Mouse (Mus musculus) limb, embryonic 10.5 days (tissue): ENCODE measurements at regions not wholly inside any gene's neighbourhood (a gene's known extent, or its start where the extent isn't known, plus 50 kb on each side); places are given as distances from the start of the nearest gene placed in this dataset.

Source experiments
- DNase-seq: peaks from one replicate; pipeline ENCODE4 v3.0.0-alpha.2; 2017; ENCODE audit warnings: low spot score
- H3K27ac ChIP-seq: fragments of 300-500 bp; sonication (generic); 2 replicates; pipeline ENCODE4 v1.5.1; 2016; ENCODE audit warnings: mild to moderate bottlenecking
- H3K27me3 ChIP-seq: fragments of 300-500 bp; sonication (generic); 2 replicates; pipeline ENCODE4 v1.6.1; 2016; ENCODE audit warnings: low read depth, mild to moderate bottlenecking; ENCODE audit not compliant: poor library complexity, severe bottlenecking
- H3K36me3 ChIP-seq: fragments of 300-500 bp; sonication (generic); 2 replicates; pipeline ENCODE4 v1.6.1; 2016; ENCODE audit warnings: mild to moderate bottlenecking, moderate library complexity
- H3K4me1 ChIP-seq: fragments of 300-500 bp; sonication (generic); 2 replicates; pipeline ENCODE4 v1.6.1; 2016
- H3K4me3 ChIP-seq: fragments of 300-500 bp; sonication (generic); 2 replicates; pipeline ENCODE4 v1.5.1; 2016; ENCODE audit warnings: mild to moderate bottlenecking, moderate library complexity
- H3K9me3 ChIP-seq: fragments of 300-500 bp; sonication (generic); replicated peaks from 2 replicates; pipeline ENCODE4 v1.6.1; 2016; ENCODE audit warnings: mild to moderate bottlenecking
- whole genome bisulfite sequencing: fragments of 180-500 bp; shearing (Covaris S2); methylation state at CpG from one replicate; pipeline ENCODE4 v1.1.7; 2016; 5-methylcytosine and 5-hydroxymethylcytosine counted together

- Histone ChIP-seq H3K36me3 (no peaks in the 10 kb centered on the region), H3K9me3 (no peaks in the 10 kb centered on the region), H3K4me3 (peak overlapping the region; percentile 24; the same call in 1 of the 2 replicates), H3K27me3 (peaks cover 94% of the 10 kb centered on the region), H3K27ac (no peak overlapping the region), H3K4me1 (peaks cover 43% of the 10 kb centered on the region)
- DNase-seq: no peak
- 2% methylated on average over 24 of the region's 24 CpGs for WGBS
Observed at GRCm38 (mm10) chr13:83733231-83733990, 229.6 kb downstream of the Mef2c start.

DNA sequence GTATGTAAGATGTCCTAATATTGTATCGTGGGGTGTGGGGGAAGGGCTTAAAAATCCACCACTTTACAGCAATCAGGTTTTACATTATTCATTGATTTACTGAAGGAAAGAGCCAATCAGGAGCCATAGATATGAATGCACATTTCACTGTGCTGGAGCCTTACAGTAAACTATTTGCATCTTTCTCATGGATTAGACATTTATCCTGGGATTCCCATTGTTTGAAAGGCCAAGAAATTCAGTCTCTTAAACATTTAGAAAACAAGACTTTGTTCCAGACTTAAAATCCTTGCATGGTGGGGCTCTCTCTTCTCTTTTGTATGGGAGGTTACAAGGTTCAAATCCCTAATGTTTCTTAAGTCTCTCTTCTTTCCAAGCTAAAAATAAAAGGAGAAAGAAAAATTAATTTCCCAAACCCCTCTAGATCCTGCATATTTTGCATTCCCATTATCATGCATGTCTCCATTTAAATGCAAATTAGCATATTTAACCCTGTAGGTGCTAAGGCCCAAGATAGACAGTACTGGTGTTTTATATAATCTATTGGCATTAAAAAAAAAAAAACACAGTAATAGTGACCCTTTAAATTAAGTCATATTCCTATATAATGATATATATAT is 230.3 kb downstream of the Mef2c start:
- WGBS: 5% methylated on average over 1 of the region's 1 CpGs
- H3K4me1 ChIP-seq: peaks cover 43% of the 10 kb centered on the region
- H3K27ac ChIP-seq: no peak overlapping the region
- H3K36me3 ChIP-seq: no peaks in the 10 kb centered on the region
- no peak for DNase-seq
- H3K4me3 ChIP-seq: peak overlapping the region; percentile 24; the same call in 1 of the 2 replicates
- H3K9me3 ChIP-seq: no peaks in the 10 kb centered on the region
- H3K27me3 ChIP-seq: peaks cover 95% of the 10 kb centered on the region

DNA sequence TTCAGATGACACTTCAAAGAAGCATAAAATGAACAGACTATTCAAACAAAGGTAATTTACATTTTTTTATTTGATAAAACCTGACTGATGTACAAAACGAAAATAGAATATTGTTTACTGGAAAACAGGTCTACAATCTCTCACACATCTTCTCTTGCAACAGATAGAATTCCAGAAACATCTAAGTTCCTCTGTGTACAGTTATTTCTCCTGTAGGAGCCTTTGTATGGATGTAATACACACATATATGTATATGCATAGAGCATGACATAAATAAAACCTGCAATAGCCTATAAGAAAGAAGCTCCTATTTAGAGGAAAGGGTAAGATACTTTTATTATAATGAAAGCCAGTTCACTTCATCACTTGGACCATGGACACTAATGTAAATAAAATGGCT is 230.8 kb downstream of the Mef2c start:
- Histone ChIP-seq H3K4me3 (no peak overlapping the region), H3K9me3 (no peaks in the 10 kb centered on the region), H3K27ac (no peak overlapping the region), H3K4me1 (peaks cover 38% of the 10 kb centered on the region), H3K36me3 (no peaks in the 10 kb centered on the region), H3K27me3 (peaks cover 95% of the 10 kb centered on the region)
- DNase-seq: no peak
- WGBS: 26% methylated on average over 1 of the region's 1 CpGs

DNA sequence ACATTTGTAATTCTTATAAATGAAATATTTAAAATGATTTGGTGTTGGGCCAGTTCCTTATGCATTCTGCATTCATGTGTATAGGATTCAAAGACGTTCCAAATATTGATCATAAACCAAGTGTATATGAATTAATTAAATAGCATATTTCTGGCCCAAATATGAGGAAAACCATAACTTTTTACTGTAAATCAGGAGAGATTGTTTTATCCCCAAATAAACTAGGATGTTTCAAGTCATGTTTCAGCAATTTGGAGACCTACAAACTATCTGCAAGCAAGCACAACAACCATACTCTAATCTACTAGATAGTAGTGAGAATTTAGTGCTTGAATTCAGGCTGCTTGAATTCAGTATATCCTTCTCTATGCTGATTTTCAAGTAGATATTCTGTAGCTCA is 231.3 kb downstream of the Mef2c start:
- 68% methylated on average over 1 of the region's 1 CpGs for WGBS
- no peaks in the 10 kb centered on the region for H3K36me3 ChIP-seq

DNA sequence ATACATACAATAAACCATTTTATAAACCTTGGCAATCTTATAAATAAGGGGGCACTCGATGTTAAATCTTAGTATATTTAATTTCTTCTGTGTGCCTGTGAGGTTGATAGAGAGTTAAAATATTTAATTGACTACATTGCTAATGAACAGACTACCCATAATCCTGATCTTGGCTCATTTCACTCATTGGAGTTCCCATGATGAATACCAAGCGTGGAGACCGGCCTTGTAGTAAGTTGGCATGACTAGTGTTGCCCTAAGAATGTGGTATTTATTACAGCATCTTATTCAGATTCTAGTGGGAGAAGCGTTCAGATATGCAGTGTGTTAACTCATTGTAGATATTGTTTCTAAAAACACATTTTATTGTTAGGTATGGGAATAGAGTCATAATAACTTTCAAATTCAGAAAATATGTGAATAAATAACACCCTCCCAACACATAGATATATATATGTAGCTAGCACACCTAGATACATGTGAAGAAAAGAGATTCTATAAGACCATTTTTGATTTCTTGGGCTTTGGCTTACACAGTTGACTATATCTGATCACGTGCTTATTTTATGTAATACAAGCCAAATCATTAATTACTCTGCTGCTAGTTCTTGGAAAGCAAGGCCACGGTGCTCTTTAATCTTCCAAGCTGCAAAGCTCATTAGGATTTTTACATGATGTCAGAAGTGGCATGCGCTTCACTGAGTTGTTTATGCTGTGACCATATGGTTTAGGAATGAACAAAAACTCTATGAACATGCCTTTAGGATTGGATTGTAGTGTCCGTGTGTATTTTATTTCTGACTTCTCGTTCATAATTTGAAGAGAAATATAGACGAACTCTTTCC is 232.0 kb downstream of the Mef2c start:
- DNase-seq: no peak
- no peaks in the 10 kb centered on the region for H3K36me3 ChIP-seq
- H3K4me3 ChIP-seq: no peak overlapping the region
- H3K4me1 ChIP-seq: peaks cover 28% of the 10 kb centered on the region
- H3K9me3 ChIP-seq: no peaks in the 10 kb centered on the region
- H3K27ac ChIP-seq: no peak overlapping the region
- H3K27me3 ChIP-seq: peaks cover 99% of the 10 kb centered on the region
- 56% methylated on average over 10 of the region's 10 CpGs for WGBS

More for the DNA sequence above, 231.3 kb downstream of the Mef2c start:
- DNase-seq: no peak
- Histone ChIP-seq H3K4me1 (peaks cover 35% of the 10 kb centered on the region), H3K9me3 (no peaks in the 10 kb centered on the region), H3K27me3 (peaks cover 96% of the 10 kb centered on the region), H3K27ac (no peak overlapping the region), H3K4me3 (no peak overlapping the region)

- Histone ChIP-seq H3K27ac (no peak overlapping the region), H3K9me3 (no peaks in the 10 kb centered on the region), H3K4me1 (peaks cover 17% of the 10 kb centered on the region), H3K27me3 (peaks cover 99% of the 10 kb centered on the region), H3K36me3 (no peaks in the 10 kb centered on the region), H3K4me3 (peak overlapping the region; percentile 22; the same call in 1 of the 2 replicates)
- DNase-seq: no peak
- WGBS: 3% methylated on average over 9 of the region's 9 CpGs
Observed at GRCm38 (mm10) chr13:83737031-83737825, 233.4 kb downstream of the Mef2c start.

DNA sequence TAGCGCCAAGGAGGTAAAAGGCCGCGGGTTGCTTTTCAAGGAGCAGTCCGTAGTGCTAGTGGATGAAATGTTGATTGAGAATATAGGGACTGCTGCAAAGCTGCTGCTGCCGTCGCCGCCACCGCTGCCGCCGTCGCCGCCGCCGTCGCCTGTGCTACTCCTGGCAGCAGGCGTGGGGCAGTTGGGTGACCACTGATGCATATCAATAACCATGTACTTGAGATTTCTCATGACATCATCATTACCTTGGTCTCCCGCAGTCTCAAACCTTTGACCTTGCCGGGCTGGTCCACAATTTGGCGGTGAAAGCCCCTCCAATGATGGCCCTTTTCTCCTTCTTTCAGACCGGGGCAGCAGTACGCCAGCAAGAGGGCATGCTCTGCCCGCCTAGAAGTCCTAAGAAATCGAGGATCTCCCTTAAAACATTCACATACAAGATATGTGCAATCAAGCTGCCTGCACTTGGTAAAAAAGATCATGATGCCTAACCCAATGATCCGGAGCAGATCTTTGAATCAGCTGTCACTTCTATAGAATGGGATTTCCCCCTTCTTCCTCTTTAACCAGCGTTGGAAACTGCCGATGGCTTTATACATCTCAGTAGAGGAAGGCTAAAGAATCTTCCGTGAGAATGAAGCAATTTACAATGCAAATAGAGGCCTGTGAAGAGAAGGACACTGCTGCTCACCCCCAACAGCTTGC is 234.1 kb downstream of the Mef2c start:
- H3K4me3 ChIP-seq: peak overlapping the region; percentile 22; the same call in 1 of the 2 replicates
- no peaks in the 10 kb centered on the region for H3K9me3 ChIP-seq
- H3K36me3 ChIP-seq: no peaks in the 10 kb centered on the region
- H3K4me1 ChIP-seq: peaks cover 11% of the 10 kb centered on the region
- H3K27me3 ChIP-seq: peaks cover 94% of the 10 kb centered on the region
- H3K27ac ChIP-seq: no peak overlapping the region
- no peak for DNase-seq
- WGBS: under 1% methylated on average over 27 of the region's 27 CpGs

DNA sequence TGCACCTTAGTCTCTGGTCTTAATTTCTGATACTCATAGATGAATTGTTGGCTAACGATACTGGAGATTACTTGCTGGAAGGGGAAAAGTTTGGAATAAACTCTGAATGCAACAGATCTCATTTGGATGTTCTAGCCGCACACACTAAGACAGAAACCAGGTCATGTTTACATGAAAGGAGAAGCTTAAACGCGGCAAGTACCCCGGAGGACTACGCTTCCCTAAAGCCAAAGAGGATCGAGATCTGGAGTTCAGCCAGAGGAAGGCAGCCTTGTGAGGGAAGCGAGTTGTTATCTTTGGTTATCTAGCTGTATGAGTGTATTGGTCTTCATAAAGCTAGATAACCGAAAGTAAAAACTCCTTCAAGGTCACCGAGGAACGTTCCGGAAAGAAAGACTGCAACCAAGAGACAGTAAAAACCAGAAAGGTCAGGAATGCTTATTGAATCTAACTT is 234.7 kb downstream of the Mef2c start:
- 0 out of 2 replicates have a peak overlapping the region, but pooled peaks have one; percentile 1 for H3K4me3 ChIP-seq
- no peak for DNase-seq
- no peak overlapping the region for H3K27ac ChIP-seq
- 4% methylated on average over 12 of the region's 12 CpGs for WGBS
- H3K9me3 ChIP-seq: no peaks in the 10 kb centered on the region
- H3K4me1 ChIP-seq: peaks cover 9% of the 10 kb centered on the region; the same call in 1 of the 2 replicates
- peaks cover 88% of the 10 kb centered on the region for H3K27me3 ChIP-seq
- no peaks in the 10 kb centered on the region for H3K36me3 ChIP-seq

- Histone ChIP-seq H3K4me3 (no peak overlapping the region; the same call in 1 of the 2 replicates), H3K27me3 (peaks cover 87% of the 10 kb centered on the region), H3K27ac (no peak overlapping the region), H3K4me1 (peaks cover 9% of the 10 kb centered on the region; the same call in 1 of the 2 replicates), H3K36me3 (no peaks in the 10 kb centered on the region), H3K9me3 (no peaks in the 10 kb centered on the region)
- WGBS: 12% methylated on average over 3 of the region's 3 CpGs
- no peak for DNase-seq
Observed at GRCm38 (mm10) chr13:83739131-83739530, 235.3 kb downstream of the Mef2c start.

DNA sequence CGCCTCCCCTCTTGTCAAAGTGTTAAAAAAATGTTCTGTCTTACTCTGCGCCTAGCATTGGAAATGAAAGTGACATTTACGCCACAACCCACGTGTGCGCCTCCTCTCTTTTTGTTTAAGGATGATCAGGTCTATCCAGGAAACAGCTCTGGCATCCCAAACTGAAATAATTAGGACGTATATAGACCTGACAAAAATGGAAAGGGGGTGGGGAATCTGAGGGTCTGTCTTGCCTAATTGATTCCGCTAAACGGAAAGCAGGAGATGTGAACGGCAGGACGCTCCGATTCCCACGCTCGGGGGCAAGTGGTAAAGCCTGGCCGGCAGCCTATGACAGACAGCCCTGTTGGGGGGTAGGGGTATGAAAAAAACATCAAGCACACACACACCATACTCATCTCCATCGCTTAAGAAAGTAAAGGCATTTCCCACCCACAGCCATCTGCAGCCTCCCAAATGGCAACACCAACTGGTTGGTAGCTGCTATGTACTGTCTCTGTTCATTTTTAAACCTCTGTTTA is 235.8 kb downstream of the Mef2c start:
- DNase-seq: no peak
- H3K27me3 ChIP-seq: peaks cover 85% of the 10 kb centered on the region
- no peaks in the 10 kb centered on the region for H3K36me3 ChIP-seq
- no peak overlapping the region; the same call in 1 of the 2 replicates for H3K4me3 ChIP-seq
- no peaks in the 10 kb centered on the region for H3K9me3 ChIP-seq
- H3K27ac ChIP-seq: no peak overlapping the region
- peaks cover 13% of the 10 kb centered on the region for H3K4me1 ChIP-seq
- WGBS: 1% methylated on average over 15 of the region's 15 CpGs

- Histone ChIP-seq H3K4me3 (no peak overlapping the region), H3K27me3 (peaks cover 80% of the 10 kb centered on the region), H3K4me1 (peaks cover 18% of the 10 kb centered on the region), H3K9me3 (no peaks in the 10 kb centered on the region), H3K36me3 (no peaks in the 10 kb centered on the region), H3K27ac (no peak overlapping the region)
- no peak for DNase-seq
- 37% methylated on average over 2 of the region's 2 CpGs for WGBS
Observed at GRCm38 (mm10) chr13:83740101-83740500, 236.3 kb downstream of the Mef2c start.
